ENCODE assay signal across 14 mouse cellular contexts in genomic region chr2:76087170-76087569, GRCm38 (mm10).
DNase-seq lines count a peak whose midpoint lies in the region; ATAC-seq and TF ChIP-seq lines count a peak whose summit lies in the region.
"Had no signal": no experiment of that assay in that cellular context is flagged by ENCODE, and none has a peak within 500 bp of the region (broad histone marks: within the 10 kb centered on the region; RNA-seq: fewer than 3 reads in every experiment).

No protein-coding gene starts in this region.

- ATAC-seq in kidney, postnatal 0 days (replicated peaks; ENCODE audit: low FRiP score, low read depth): no peak
- ATAC-seq in midbrain, embryonic 14.5 days (ENCODE audit: low FRiP score, low TSS enrichment): peak; percentile 14; the same call in 1 of the 2 replicates
- ATAC-seq in midbrain, embryonic 16.5 days: no peak
- peak; percentile 35; the same call in 1 of the 2 replicates for ATAC-seq in stomach, embryonic 16.5 days (ENCODE audit: insufficient read depth, low FRiP score)
- ATAC-seq: inflammation-experienced regulatory T-cells, adult 6 months had no signal

- H3K9ac ChIP-seq in kidney, postnatal 0 days (ENCODE audit: low read depth, low read length): no peak overlapping the region
- H3K9ac ChIP-seq in midbrain, embryonic 14.5 days (replicated peaks; ENCODE audit: low read length): no peak overlapping the region
- no peak overlapping the region for H3K9ac ChIP-seq in midbrain, embryonic 16.5 days (ENCODE audit: low read depth, low read length)
- H3K9ac ChIP-seq in stomach, embryonic 16.5 days (ENCODE audit: low read length): no peak overlapping the region
- H3K9ac ChIP-seq: heart, embryonic 15.5 days; neural tube, embryonic 13.5 days had no signal

- H3K4me3 ChIP-seq in cerebellum, adult 2 months (replicated peaks; ENCODE audit: insufficient read depth, low read depth, low read length): no peak overlapping the region
- H3K4me3 ChIP-seq in kidney, postnatal 0 days (replicated peaks; ENCODE audit: low read depth, low read length): no peak overlapping the region
- no peak overlapping the region for H3K4me3 ChIP-seq in midbrain, embryonic 14.5 days (replicated peaks; ENCODE audit: low read depth, low read length)
- H3K4me3 ChIP-seq in midbrain, embryonic 16.5 days (ENCODE audit: low read depth, low read length): no peak overlapping the region
- no peak overlapping the region for H3K4me3 ChIP-seq in stomach, embryonic 16.5 days (replicated peaks; ENCODE audit: low read length)
- H3K4me3 ChIP-seq: erythroblast, embryonic 14.5 days; heart, embryonic 15.5 days; neural tube, embryonic 13.5 days had no signal

- DNase-seq in cerebellum, adult 2 months: peak; percentile 14 to 18
- no peak for DNase-seq in cerebellum, adult 11 months
- DNase-seq in kidney, postnatal 0 days (ENCODE audit: low spot score): peak; percentile 66
- no peak for DNase-seq in kidney, adult 9 months
- peak; percentile 60 for DNase-seq in midbrain, embryonic 14.5 days
- no peak for DNase-seq in right cerebral cortex, adult 2 months (ENCODE audit: low spot score in 2 of 2)
- DNase-seq: gastrocnemius, postnatal 25 days; thymus, postnatal 25 days had no signal

- no peaks in the 10 kb centered on the region for H3K4me1 ChIP-seq in cerebellum, adult 2 months (ENCODE audit: control insufficient read depth, insufficient read depth, low read length)
- no peaks in the 10 kb centered on the region for H3K4me1 ChIP-seq in kidney, postnatal 0 days (replicated peaks; ENCODE audit: insufficient read depth, low read length)
- H3K4me1 ChIP-seq in midbrain, embryonic 14.5 days (ENCODE audit: control insufficient read depth, insufficient read depth, low read length): no peaks in the 10 kb centered on the region
- H3K4me1 ChIP-seq in midbrain, embryonic 16.5 days (ENCODE audit: control insufficient read depth, insufficient read depth, low read length): no peaks in the 10 kb centered on the region
- peaks cover 19% of the 10 kb centered on the region for H3K4me1 ChIP-seq in stomach, embryonic 16.5 days (ENCODE audit: control insufficient read depth, insufficient read depth, low read length)
- H3K4me1 ChIP-seq: neural tube, embryonic 13.5 days had no signal

- H3K4me2 ChIP-seq in kidney, postnatal 0 days (ENCODE audit: low read length): no peak overlapping the region
- no peak overlapping the region for H3K4me2 ChIP-seq in midbrain, embryonic 14.5 days (ENCODE audit: low read length)
- H3K4me2 ChIP-seq in midbrain, embryonic 16.5 days (ENCODE audit: low read length): no peak overlapping the region
- H3K4me2 ChIP-seq in stomach, embryonic 16.5 days (ENCODE audit: low read depth, low read length): no peak overlapping the region
- H3K4me2 ChIP-seq: heart, embryonic 15.5 days; neural tube, embryonic 13.5 days had no signal

- H3K27ac ChIP-seq in cerebellum, adult 2 months (ENCODE audit: insufficient read depth, low read length): no peak overlapping the region
- 0 out of 2 replicates have a peak overlapping the region, but pooled peaks have one; percentile 34 for H3K27ac ChIP-seq in kidney, postnatal 0 days
- no peak overlapping the region for H3K27ac ChIP-seq in midbrain, embryonic 14.5 days (replicated peaks; ENCODE audit: low read depth, low read length)
- no peak overlapping the region for H3K27ac ChIP-seq in midbrain, embryonic 16.5 days (ENCODE audit: low read length)
- H3K27ac ChIP-seq in stomach, embryonic 16.5 days (ENCODE audit: low read length): peak overlapping the region; percentile 61
- H3K27ac ChIP-seq: heart, embryonic 15.5 days; neural tube, embryonic 13.5 days had no signal

- H3K9me3 ChIP-seq in kidney, postnatal 0 days (replicated peaks; ENCODE audit: low read length): no peaks in the 10 kb centered on the region
- H3K9me3 ChIP-seq in midbrain, embryonic 14.5 days (ENCODE audit: control insufficient read depth, low read length): no peaks in the 10 kb centered on the region
- no peaks in the 10 kb centered on the region for H3K9me3 ChIP-seq in midbrain, embryonic 16.5 days (replicated peaks; ENCODE audit: control insufficient read depth, low read length, poor library complexity, severe bottlenecking)
- no peaks in the 10 kb centered on the region for H3K9me3 ChIP-seq in stomach, embryonic 16.5 days (replicated peaks; ENCODE audit: control insufficient read depth, low read length)
- H3K9me3 ChIP-seq: heart, embryonic 15.5 days; neural tube, embryonic 13.5 days had no signal

- TF ChIP-seq POLR2A in cerebellum, adult 2 months (IDR thresholded peaks at IDR 0.05; ENCODE audit: borderline replicate concordance, insufficient read depth, low read length): no peak

- no peaks in the 10 kb centered on the region for H3K27me3 ChIP-seq in cerebellum, adult 2 months (ENCODE audit: control insufficient read depth, insufficient read depth, low read length)
- H3K27me3 ChIP-seq in kidney, postnatal 0 days (ENCODE audit: insufficient read depth, low read length): no peaks in the 10 kb centered on the region
- H3K27me3 ChIP-seq in midbrain, embryonic 14.5 days (ENCODE audit: control insufficient read depth, insufficient read depth, low read length): no peaks in the 10 kb centered on the region
- H3K27me3 ChIP-seq in midbrain, embryonic 16.5 days (ENCODE audit: control insufficient read depth, insufficient read depth, low read depth, low read length): no peaks in the 10 kb centered on the region
- H3K27me3 ChIP-seq in stomach, embryonic 16.5 days (ENCODE audit: control insufficient read depth, insufficient read depth, low read length): no peaks in the 10 kb centered on the region
- H3K27me3 ChIP-seq: heart, embryonic 15.5 days; neural tube, embryonic 13.5 days had no signal

- TF ChIP-seq CTCF in cerebellum, adult 2 months (IDR thresholded peaks at IDR 0.05; ENCODE audit: borderline replicate concordance, insufficient read depth, low read depth, low read length): no peak
- no peak for TF ChIP-seq CTCF in kidney, postnatal 0 days (IDR thresholded peaks at IDR 0.05; ENCODE audit: low read depth)

- WGBS in cerebellum, adult 2 months: 11% methylated on average over 3 of the region's 3 CpGs
- 55% methylated on average over 3 of the region's 3 CpGs for WGBS in kidney, postnatal 0 days
- 34% methylated on average over 3 of the region's 3 CpGs for WGBS in midbrain, embryonic 14.5 days
- 32% methylated on average over 3 of the region's 3 CpGs for WGBS in midbrain, embryonic 16.5 days
- WGBS in stomach, embryonic 16.5 days: 46% methylated on average over 3 of the region's 3 CpGs

- H3K36me3 ChIP-seq in kidney, postnatal 0 days (ENCODE audit: insufficient read depth, low read length): no peaks in the 10 kb centered on the region
- no peaks in the 10 kb centered on the region for H3K36me3 ChIP-seq in midbrain, embryonic 14.5 days (ENCODE audit: control insufficient read depth, insufficient read depth, low read length)
- no peaks in the 10 kb centered on the region for H3K36me3 ChIP-seq in midbrain, embryonic 16.5 days (ENCODE audit: control insufficient read depth, insufficient read depth, low read length)
- no peaks in the 10 kb centered on the region for H3K36me3 ChIP-seq in stomach, embryonic 16.5 days (ENCODE audit: control insufficient read depth, insufficient read depth, low read length)
- H3K36me3 ChIP-seq: heart, embryonic 15.5 days; neural tube, embryonic 13.5 days had no signal

Comparison
In these comparisons a context has a peak if more than half of its experiments do, and no peak if none do; other contexts are left out.
1. DNase-seq: peak in cerebellum, adult 2 months (2 of 2), kidney, postnatal 0 days (single experiment) and midbrain, embryonic 14.5 days (single experiment); none in cerebellum, adult 11 months (single experiment), kidney, adult 9 months (single experiment) and right cerebral cortex, adult 2 months (0 of 2).
2. ATAC-seq: peak in midbrain, embryonic 14.5 days (single experiment) and stomach, embryonic 16.5 days (single experiment); none in kidney, postnatal 0 days (single experiment) and midbrain, embryonic 16.5 days (single experiment).
3. H3K27ac ChIP-seq: peak in kidney, postnatal 0 days (single experiment) and stomach, embryonic 16.5 days (single experiment); none in cerebellum, adult 2 months (single experiment), midbrain, embryonic 14.5 days (single experiment) and midbrain, embryonic 16.5 days (single experiment).